Mouse (Mus musculus): ENCODE data around the gene Efna2.

The Efna2 gene

GRCm38 (mm10) chr10:80167460-80168037 is 11.7 kb upstream of the Efna2 start:
- peak; percentile 99 for DNase-seq (ENCODE audit: low read depth, low spot score)

DNA sequence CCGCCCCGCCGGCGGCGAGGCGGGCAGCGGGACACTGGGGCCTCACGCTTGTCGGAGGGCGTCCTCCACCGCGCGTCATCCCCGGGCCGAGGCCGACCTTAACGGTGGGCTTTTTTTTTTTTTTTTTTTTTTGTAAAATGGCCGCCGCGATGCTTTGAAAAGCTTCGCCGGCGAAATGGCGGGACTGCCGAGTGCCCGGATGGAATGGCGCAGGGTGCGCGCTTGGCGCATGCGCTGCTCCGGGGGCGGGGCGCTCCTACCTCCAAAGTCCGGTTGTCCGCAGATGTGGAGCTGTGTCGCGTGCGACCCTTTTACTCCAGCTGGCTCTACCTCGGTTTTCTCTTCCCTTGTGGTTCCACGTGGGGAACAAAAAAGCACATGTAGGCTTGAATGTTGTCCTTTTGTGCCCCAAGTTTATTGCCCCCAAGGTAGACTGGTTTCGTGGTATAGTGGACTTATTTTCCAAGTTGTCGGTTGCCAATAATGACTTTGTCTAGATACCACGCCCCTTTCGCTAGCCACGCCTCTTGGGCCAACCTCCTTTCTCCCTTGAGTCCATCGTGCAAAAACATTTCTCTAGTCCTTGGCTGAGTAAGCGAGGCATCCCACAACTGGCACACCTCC is 11.1 kb upstream of the Efna2 start:
- DNase-seq (ENCODE audit: low read depth, low spot score), result peak; percentile 89

GRCm38 (mm10) chr10:80169070-80169469 is 10.2 kb upstream of the Efna2 start:
- no peak for DNase-seq (ENCODE audit: low read depth, low spot score)

GRCm38 (mm10) chr10:80169651-80170050 is 9.6 kb upstream of the Efna2 start:
- DNase-seq (ENCODE audit: low read depth, low spot score), result no peak

- no peak for DNase-seq (ENCODE audit: low read depth, low spot score)
Observed at GRCm38 (mm10) chr10:80170052-80170451, 9.2 kb upstream of the Efna2 start.

DNA sequence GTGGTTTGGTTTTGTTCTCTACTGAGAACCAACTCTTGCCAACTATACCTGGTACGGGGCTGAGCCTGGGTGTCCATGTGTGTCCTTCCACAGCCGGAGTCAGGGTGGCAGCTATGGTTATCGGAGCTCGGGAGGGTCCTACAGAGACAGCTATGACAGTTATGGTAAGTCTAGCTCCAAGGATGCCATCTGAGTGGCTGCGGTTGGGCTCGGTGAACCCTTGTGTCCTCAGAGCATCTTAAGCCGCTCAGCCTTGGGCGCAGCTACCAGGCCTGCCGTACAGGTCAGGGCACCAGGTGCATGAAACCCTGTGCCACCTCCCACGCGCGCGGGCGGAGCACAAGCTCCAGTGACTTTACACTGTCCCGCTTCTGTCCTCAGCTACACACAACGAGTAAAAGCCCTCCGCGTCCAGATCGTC is 8.7 kb upstream of the Efna2 start:
- DNase-seq (ENCODE audit: low read depth, low spot score), result no peak

GRCm38 (mm10) chr10:80171252-80171651 is 8.0 kb upstream of the Efna2 start:
- no peak for DNase-seq (ENCODE audit: low read depth, low spot score)

GRCm38 (mm10) chr10:80171760-80172526 is 7.3 kb upstream of the Efna2 start:
- no peak for DNase-seq (ENCODE audit: low read depth, low spot score)

- DNase-seq (ENCODE audit: low read depth, low spot score), result no peak
Observed at GRCm38 (mm10) chr10:80172527-80173292, 6.6 kb upstream of the Efna2 start, which contains the start of gene 1600002K03Rik. Gene 1600002K03Rik, plus strand, starts transcription at chr10:80172944.

DNA sequence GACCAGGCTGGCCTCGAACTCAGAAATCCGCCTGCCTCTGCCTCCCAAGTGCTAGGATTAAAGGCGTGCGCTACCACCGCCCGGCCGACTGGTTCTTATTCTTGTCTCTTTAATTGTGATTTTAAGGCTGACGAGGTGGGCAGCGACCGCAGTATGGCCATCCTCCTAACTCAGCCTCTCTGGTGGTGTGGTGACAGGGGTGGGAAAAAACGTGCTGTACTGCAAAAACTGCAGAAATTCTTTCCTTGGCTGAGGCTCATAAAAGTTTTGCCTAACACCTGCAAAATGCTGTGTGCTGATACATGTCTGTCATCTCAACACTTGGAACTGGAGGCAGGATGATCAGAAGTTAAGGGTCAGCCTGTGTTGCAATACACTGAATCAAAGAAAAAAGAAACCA is 5.9 kb upstream of the Efna2 start:
- DNase-seq (ENCODE audit: low read depth, low spot score), result no peak

DNA sequence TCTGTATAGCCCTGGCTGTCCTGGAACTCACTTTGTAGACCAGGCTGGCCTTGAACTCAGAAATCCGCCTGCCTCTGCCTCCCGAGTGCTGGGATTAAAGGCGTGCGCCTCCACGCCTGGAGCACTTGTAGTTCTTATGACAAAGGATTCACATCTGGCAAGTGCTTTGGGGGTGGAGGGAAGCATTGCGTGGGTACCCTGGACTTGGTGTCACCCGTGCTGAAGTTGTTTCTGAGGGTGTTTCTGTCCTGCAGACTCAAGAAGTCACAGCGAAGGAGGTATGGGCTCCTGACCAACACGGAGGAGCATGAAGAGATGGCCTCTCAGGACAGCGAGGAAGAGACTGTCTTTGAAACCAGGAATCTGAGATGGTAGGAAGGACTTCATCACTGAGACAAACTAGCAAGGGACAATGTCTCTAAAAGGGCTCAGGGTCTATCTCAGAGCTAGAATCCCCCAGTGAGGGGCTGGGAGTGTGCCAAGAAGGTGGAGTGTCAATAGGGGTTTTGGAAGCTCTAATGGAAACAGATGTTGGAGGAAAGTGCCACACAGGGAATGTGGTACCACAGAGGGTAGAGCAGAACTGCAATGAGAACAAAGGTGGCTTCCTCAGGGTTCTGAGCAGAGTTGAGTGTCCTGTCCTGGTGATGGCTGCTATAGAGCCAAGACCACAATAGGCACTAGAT is 5.2 kb upstream of the Efna2 start:
- DNase-seq (ENCODE audit: low read depth, low spot score), result no peak

DNA sequence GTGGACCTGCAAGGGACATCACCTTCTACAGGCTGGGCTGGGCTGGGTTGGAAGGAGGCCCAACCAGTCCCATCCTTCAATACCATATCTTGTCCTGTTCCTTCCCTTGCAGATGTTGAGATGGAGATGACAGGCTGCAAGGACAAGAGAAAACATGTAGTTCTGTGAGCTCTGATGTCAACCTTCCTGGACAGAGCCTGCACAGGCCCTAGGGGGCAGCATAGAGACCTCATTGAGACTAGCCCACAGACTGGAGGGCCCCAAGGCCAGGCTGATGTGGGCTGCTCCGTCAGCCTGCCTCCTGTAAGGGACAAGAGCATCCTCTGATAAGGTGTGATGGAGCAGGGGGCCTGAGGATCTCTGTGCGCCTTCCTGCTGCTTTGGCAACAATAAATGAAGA is 4.6 kb upstream of the Efna2 start:
- no peak for DNase-seq (ENCODE audit: low read depth, low spot score)

GRCm38 (mm10) chr10:80175536-80176269 is 3.6 kb upstream of the Efna2 start:
- no peak for DNase-seq (ENCODE audit: low read depth, low spot score)

DNA sequence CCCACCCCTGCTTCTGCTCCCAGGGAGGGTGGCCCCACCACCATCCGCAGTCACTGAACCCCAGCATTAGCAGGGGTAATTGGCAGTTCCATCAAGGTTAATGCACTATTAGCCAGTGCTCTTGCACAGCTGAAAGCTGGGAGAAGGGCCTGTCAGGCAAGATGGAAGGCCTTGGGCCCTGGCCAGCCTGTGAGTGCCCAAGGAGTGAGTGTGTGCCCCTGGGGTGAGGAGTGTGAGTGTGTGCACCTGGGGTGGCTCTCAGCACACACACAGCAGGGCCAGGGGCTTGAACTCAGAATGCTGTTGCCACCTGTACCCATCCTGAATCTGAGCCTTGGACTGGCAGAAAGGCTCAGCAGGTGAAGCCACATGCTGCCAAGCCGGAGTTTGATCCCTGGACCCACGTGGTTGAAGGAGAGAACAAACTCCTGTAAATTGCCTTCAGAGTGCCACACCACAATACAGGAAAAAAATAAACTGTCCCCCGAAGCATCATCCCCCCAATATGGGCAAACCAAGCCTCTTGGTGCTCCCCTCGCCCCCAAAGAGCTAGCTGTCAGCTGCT is 2.9 kb upstream of the Efna2 start:
- DNase-seq (ENCODE audit: low read depth, low spot score), result no peak

DNA sequence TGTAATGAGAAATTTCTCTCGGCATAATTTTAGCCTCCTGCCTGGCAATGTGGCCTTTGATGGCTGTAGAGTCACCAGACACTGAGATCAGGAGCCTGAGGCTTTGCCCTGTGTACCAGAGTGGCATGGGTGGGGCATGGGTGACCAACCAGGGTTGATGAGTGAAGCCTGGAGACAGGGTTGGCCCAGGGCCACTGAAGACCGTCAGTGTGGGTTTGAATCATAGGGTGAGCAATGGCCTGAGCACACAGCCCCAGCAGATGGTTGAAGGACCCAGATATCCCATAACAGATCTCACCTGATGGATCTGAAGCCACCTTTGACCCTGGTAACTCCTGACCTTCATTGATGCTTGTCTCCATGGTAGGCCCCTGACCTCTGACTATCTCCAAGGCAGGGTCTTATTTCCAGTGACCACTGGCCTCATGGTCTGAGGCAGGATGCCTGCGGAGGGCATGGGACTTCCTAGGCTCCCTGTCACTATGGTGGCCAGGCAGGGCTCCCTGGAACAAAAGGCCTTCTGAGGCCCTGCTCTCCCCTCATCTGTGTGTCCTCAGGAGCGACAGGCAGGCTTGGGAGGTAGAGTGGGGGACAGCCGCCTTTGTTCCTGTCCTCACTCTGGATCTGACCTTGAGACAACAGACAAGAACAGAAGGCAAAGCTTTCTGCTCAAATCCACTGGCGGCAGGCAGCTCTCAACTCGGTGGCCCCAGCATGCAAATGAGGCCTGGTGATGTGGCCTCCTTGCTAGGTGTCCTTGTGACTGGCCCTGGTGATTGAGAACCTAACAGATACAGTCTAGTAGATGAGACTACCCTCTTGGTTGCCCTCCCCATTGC is 1.6 kb upstream of the Efna2 start:
- DNase-seq (ENCODE audit: low read depth, low spot score), result no peak

GRCm38 (mm10) chr10:80180288-80180687 is 1.0 kb downstream of the Efna2 start:
- DNase-seq (ENCODE audit: low read depth, low spot score), result no peak

DNA sequence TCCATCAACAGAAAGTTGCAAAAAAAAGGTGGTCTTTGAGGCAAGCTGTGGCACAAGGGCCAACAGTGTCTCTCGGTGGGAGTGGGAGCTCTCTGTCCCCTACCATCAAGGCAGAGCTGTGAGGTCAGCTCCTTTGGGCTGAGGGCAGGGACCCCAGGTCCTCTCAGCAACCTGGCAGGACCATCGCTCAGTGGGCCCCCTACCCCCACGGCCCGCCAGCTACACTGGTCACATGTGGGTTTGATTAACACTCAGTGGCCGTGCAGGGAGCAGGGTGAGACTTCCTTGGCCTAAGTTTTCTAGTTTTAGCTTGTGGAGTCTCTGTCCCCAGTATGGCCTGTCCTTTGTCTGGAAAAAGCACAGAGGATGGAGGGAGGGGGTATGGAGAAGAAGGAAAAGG is 1.5 kb downstream of the Efna2 start:
- DNase-seq (ENCODE audit: low read depth, low spot score), result no peak

DNA sequence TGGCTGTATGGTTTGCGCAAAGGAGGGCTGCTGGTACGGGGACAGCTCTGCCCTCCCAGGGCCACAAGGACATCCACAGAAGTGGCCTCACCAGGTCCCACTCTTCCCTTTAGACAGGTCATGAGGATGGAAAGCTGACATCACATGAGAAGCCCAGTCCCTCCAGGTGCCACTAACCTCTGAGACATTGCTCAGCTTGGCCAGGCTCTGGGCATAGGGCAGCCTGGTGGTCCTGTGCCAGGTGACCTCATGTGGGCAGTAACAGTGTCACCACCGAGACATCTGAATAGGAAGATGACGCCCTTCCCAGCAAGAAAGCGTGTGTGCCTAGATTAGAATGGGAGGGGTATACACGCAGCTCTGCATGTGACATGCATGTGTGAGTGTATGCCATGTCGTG is 3.3 kb downstream of the Efna2 start:
- no peak for DNase-seq (ENCODE audit: low read depth, low spot score)

DNA sequence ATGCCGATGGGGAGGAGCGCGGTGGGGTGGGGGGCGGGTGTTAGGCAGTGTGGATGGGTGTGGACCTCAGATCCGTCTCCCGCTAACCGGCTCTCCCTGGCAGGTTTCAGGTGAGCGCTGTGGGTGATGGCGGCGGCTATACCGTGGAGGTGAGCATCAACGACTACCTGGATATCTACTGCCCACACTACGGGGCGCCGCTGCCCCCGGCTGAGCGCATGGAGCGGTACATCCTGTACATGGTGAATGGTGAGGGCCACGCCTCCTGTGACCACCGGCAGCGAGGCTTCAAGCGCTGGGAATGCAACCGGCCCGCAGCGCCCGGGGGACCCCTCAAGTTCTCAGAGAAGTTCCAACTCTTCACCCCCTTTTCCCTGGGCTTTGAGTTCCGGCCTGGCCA is 7.4 kb downstream of the Efna2 start:
- no peak for DNase-seq (ENCODE audit: low read depth, low spot score)

- DNase-seq (ENCODE audit: low read depth, low spot score), result no peak
Observed at GRCm38 (mm10) chr10:80187739-80188138, 8.5 kb downstream of the Efna2 start.

Measured in retina, adult 2 months (tissue).